Mouse (Mus musculus): ENCODE results near the gene Ankrd42. TPM values are rescaled to one million over a fixed set of nuclear protein-coding genes. Genes with fewer than 3 reads are reported as not detected.

Gene Ankrd42
- 0.45 and 0.66 TPM in 2 replicates for polyA plus RNA-seq (2015; fragmentation: Nextera tagmentation; extraction: Ambion mirVana)

- H3K4me2 ChIP-seq: peak within 1 kb of the TSS; percentile 96
- H3K4me1 ChIP-seq (replicated peaks): peaks cover 21% of the 10 kb centered on the region
- ATAC-seq (ENCODE audit: low read depth) (peak; percentile 97), DNase-seq (peak; percentile 84)
- peak within 1 kb of the TSS; percentile 81 for H3K4me3 ChIP-seq (replicated peaks)
- peaks cover 6% of the 10 kb centered on the region; the same call in 1 of the 2 replicates for H3K36me3 ChIP-seq
- under 1% methylated on average over 44 of the region's 44 CpGs for WGBS (ENCODE audit: insufficient replicate concordance)
- H3K27ac ChIP-seq: peak within 1 kb of the TSS; percentile 50
- H3K9ac ChIP-seq: peak within 1 kb of the TSS; percentile 80
- no peaks in the 10 kb centered on the region for H3K9me3 ChIP-seq (replicated peaks)
- peaks cover 28% of the 10 kb centered on the region for H3K27me3 ChIP-seq
Measured at GRCm38 (mm10) chr7:92637021-92637625, at the start of gene Ankrd42. TSS of gene Ankrd42 (minus strand) at chr7:92637142.

- no peak overlapping the region for H3K4me2 ChIP-seq
- no peaks in the 10 kb centered on the region for H3K9me3 ChIP-seq (replicated peaks)
- no peak overlapping the region for H3K27ac ChIP-seq
- H3K4me1 ChIP-seq (replicated peaks): no peaks in the 10 kb centered on the region
- DNase-seq (no peak), ATAC-seq (ENCODE audit: low read depth) (no peak)
- no peak overlapping the region for H3K4me3 ChIP-seq (replicated peaks)
- WGBS (ENCODE audit: insufficient replicate concordance): 30% methylated on average over 4 of the region's 4 CpGs
- no peak overlapping the region for H3K9ac ChIP-seq
- peaks cover 2% of the 10 kb centered on the region; the same call in 1 of the 2 replicates for H3K27me3 ChIP-seq
- no peaks in the 10 kb centered on the region for H3K36me3 ChIP-seq
Measured at GRCm38 (mm10) chr7:92677346-92677745, 40.4 kb upstream of the Ankrd42 start.

GRCm38 (mm10) chr7:92675131-92675530, 38.2 kb upstream of the Ankrd42 start:
- 62% methylated on average over 3 of the region's 3 CpGs for WGBS (ENCODE audit: insufficient replicate concordance)
- ATAC-seq (ENCODE audit: low read depth) (no peak), DNase-seq (no peak)

GRCm38 (mm10) chr7:92669507-92670471, 32.8 kb upstream of the Ankrd42 start, which contains the start of gene Pcf11:
TSS of gene Pcf11 (minus strand) at chr7:92669934.
- ATAC-seq (ENCODE audit: low read depth) (peak; percentile 92), DNase-seq (peak; percentile 93)
- Histone ChIP-seq H3K4me3 (replicated peaks) (peak within 1 kb of the TSS; percentile 97), H3K9me3 (replicated peaks) (no peaks in the 10 kb centered on the region), H3K27ac (peak within 1 kb of the TSS; percentile 97), H3K27me3 (no peaks in the 10 kb centered on the region), H3K9ac (peak within 1 kb of the TSS; percentile 98), H3K4me1 (replicated peaks) (peaks cover 29% of the 10 kb centered on the region), H3K4me2 (peak within 1 kb of the TSS; percentile 83), H3K36me3 (peaks cover 10% of the 10 kb centered on the region)
- WGBS (ENCODE audit: insufficient replicate concordance): under 1% methylated on average over 84 of the region's 88 CpGs

More at GRCm38 (mm10) chr7:92675131-92675530, 38.2 kb upstream of the Ankrd42 start:
- Histone ChIP-seq H3K4me1 (replicated peaks) (peaks cover 10% of the 10 kb centered on the region), H3K27me3 (peaks cover 2% of the 10 kb centered on the region; the same call in 1 of the 2 replicates), H3K9me3 (replicated peaks) (no peaks in the 10 kb centered on the region), H3K27ac (no peak overlapping the region), H3K36me3 (no peaks in the 10 kb centered on the region), H3K4me2 (no peak overlapping the region), H3K4me3 (replicated peaks) (no peak overlapping the region), H3K9ac (no peak overlapping the region)

- Histone ChIP-seq H3K27me3 (no peaks in the 10 kb centered on the region), H3K36me3 (peaks cover 10% of the 10 kb centered on the region), H3K4me1 (replicated peaks) (peaks cover 29% of the 10 kb centered on the region), H3K27ac (peak overlapping the region; percentile 97), H3K4me2 (peak overlapping the region; percentile 83), H3K9me3 (replicated peaks) (no peaks in the 10 kb centered on the region), H3K4me3 (replicated peaks) (peak overlapping the region; percentile 97), H3K9ac (peak overlapping the region; percentile 98)
- under 1% methylated on average over 29 of the region's 29 CpGs for WGBS (ENCODE audit: insufficient replicate concordance)
- DNase-seq (peak; percentile 60), ATAC-seq (ENCODE audit: low read depth) (peak; percentile 62)
Measured at GRCm38 (mm10) chr7:92668791-92669506, 32.0 kb upstream of the Ankrd42 start.

- WGBS (ENCODE audit: insufficient replicate concordance): 69% methylated on average over 7 of the region's 7 CpGs
- peak; percentile 23 for DNase-seq
- H3K9ac ChIP-seq: peak overlapping the region; percentile 98
- H3K9me3 ChIP-seq (replicated peaks): no peaks in the 10 kb centered on the region
- H3K4me2 ChIP-seq: peak overlapping the region; percentile 83
- peak overlapping the region; percentile 75 for H3K27ac ChIP-seq
- no peaks in the 10 kb centered on the region for H3K27me3 ChIP-seq
- H3K4me1 ChIP-seq (replicated peaks): peaks cover 29% of the 10 kb centered on the region
- peaks cover 24% of the 10 kb centered on the region for H3K36me3 ChIP-seq
- ATAC-seq (ENCODE audit: low read depth): no peak
- peak overlapping the region; percentile 97 for H3K4me3 ChIP-seq (replicated peaks)
Measured at GRCm38 (mm10) chr7:92666274-92666820, 29.4 kb upstream of the Ankrd42 start.

- Histone ChIP-seq H3K4me1 (replicated peaks) (peaks cover 9% of the 10 kb centered on the region; the same call in 1 of the 2 replicates), H3K4me3 (replicated peaks) (no peak overlapping the region), H3K9ac (no peak overlapping the region), H3K4me2 (no peak overlapping the region), H3K36me3 (peaks cover 77% of the 10 kb centered on the region), H3K27me3 (no peaks in the 10 kb centered on the region), H3K27ac (no peak overlapping the region), H3K9me3 (replicated peaks) (no peaks in the 10 kb centered on the region)
- ATAC-seq (ENCODE audit: low read depth) (no peak), DNase-seq (no peak)
- 85% methylated on average over 5 of the region's 5 CpGs for WGBS (ENCODE audit: insufficient replicate concordance)
Measured at GRCm38 (mm10) chr7:92658050-92658449, 21.1 kb upstream of the Ankrd42 start.

- Histone ChIP-seq H3K27ac (no peak overlapping the region), H3K9me3 (replicated peaks) (no peaks in the 10 kb centered on the region), H3K4me2 (no peak overlapping the region), H3K4me1 (replicated peaks) (peaks cover 9% of the 10 kb centered on the region; the same call in 1 of the 2 replicates), H3K27me3 (no peaks in the 10 kb centered on the region), H3K9ac (no peak overlapping the region), H3K36me3 (peaks cover 75% of the 10 kb centered on the region), H3K4me3 (replicated peaks) (no peak overlapping the region)
- DNase-seq (no peak), ATAC-seq (ENCODE audit: low read depth) (no peak)
- 88% methylated on average over 2 of the region's 2 CpGs for WGBS (ENCODE audit: insufficient replicate concordance)
Measured at GRCm38 (mm10) chr7:92656386-92656785, 19.4 kb upstream of the Ankrd42 start.

- H3K9me3 ChIP-seq (replicated peaks): no peaks in the 10 kb centered on the region
- ATAC-seq (ENCODE audit: low read depth) (no peak), DNase-seq (no peak)
- no peak overlapping the region for H3K4me2 ChIP-seq
- WGBS (ENCODE audit: insufficient replicate concordance): 78% methylated on average over 1 of the region's 1 CpGs
- H3K27me3 ChIP-seq: no peaks in the 10 kb centered on the region
- H3K4me1 ChIP-seq (replicated peaks): peaks cover 9% of the 10 kb centered on the region; the same call in 1 of the 2 replicates
- no peak overlapping the region for H3K27ac ChIP-seq
- no peak overlapping the region for H3K4me3 ChIP-seq (replicated peaks)
- peaks cover 59% of the 10 kb centered on the region for H3K36me3 ChIP-seq
- H3K9ac ChIP-seq: no peak overlapping the region
Measured at GRCm38 (mm10) chr7:92653329-92653728, 16.4 kb upstream of the Ankrd42 start.

- Histone ChIP-seq H3K4me2 (no peak overlapping the region), H3K9me3 (replicated peaks) (no peaks in the 10 kb centered on the region), H3K4me1 (replicated peaks) (0 out of 2 replicates have a peak, but pooled peaks cover 2% of the 10 kb centered on the region), H3K27me3 (no peaks in the 10 kb centered on the region), H3K9ac (no peak overlapping the region), H3K4me3 (replicated peaks) (no peak overlapping the region), H3K27ac (no peak overlapping the region), H3K36me3 (peaks cover 53% of the 10 kb centered on the region)
- DNase-seq (no peak), ATAC-seq (ENCODE audit: low read depth) (no peak)
- 81% methylated on average over 7 of the region's 7 CpGs for WGBS (ENCODE audit: insufficient replicate concordance)
Measured at GRCm38 (mm10) chr7:92647790-92648189, 10.8 kb upstream of the Ankrd42 start.
